In genomic region chr1:182102706-182103105, GRCm38 (mm10) we compare ENCODE assay signal across 19 mouse cellular contexts. TPM values are rescaled to one million over a fixed set of nuclear protein-coding genes. Genes with fewer than 3 reads are reported as not detected.
A peak's percentile ranks its signal among the peaks of the same experiment; 100 is the strongest.
DNase-seq lines count a peak whose midpoint lies in the region; ATAC-seq lines count a peak whose summit lies in the region.
"Had no signal": no experiment of that assay in that cellular context is flagged by ENCODE, and none has a peak within 500 bp of the region (broad histone marks: within the 10 kb centered on the region; RNA-seq: fewer than 3 reads in every experiment).

No protein-coding gene starts in this region.

- H3K9me3 ChIP-seq in forebrain, embryonic 10.5 days = no peaks in the 10 kb centered on the region
- H3K9me3 ChIP-seq in forebrain, embryonic 11.5 days (ENCODE audit: control insufficient read depth, low read length) = no peaks in the 10 kb centered on the region
- H3K9me3 ChIP-seq in lung, embryonic 16.5 days (ENCODE audit: control insufficient read depth, low read length) = no peaks in the 10 kb centered on the region
- no peaks in the 10 kb centered on the region for H3K9me3 ChIP-seq in intestine, embryonic 16.5 days (ENCODE audit: control insufficient read depth, low read length)
- H3K9me3 ChIP-seq: heart, embryonic 12.5 days; hindbrain, embryonic 12.5 days; liver, embryonic 12.5 days had no signal

- H3K36me3 ChIP-seq in forebrain, embryonic 10.5 days (replicated peaks) = no peaks in the 10 kb centered on the region
- no peaks in the 10 kb centered on the region for H3K36me3 ChIP-seq in forebrain, embryonic 11.5 days (ENCODE audit: control insufficient read depth, insufficient read depth, low read length)
- H3K36me3 ChIP-seq in lung, embryonic 16.5 days (ENCODE audit: control insufficient read depth, insufficient read depth, low read length) = no peaks in the 10 kb centered on the region
- no peaks in the 10 kb centered on the region for H3K36me3 ChIP-seq in intestine, embryonic 16.5 days (ENCODE audit: control insufficient read depth, insufficient read depth, low read length)
- H3K36me3 ChIP-seq: heart, embryonic 12.5 days; hindbrain, embryonic 12.5 days; liver, embryonic 12.5 days had no signal

- peak overlapping the region; percentile 58; the same call in 1 of the 2 replicates for H3K27ac ChIP-seq in forebrain, embryonic 10.5 days
- H3K27ac ChIP-seq in forebrain, embryonic 11.5 days (ENCODE audit: low read depth, low read length) = no peak overlapping the region
- H3K27ac ChIP-seq in lung, embryonic 16.5 days (ENCODE audit: low read length) = no peak overlapping the region
- H3K27ac ChIP-seq in brown adipose tissue, adult 24 weeks (replicated peaks; ENCODE audit: low read depth, low read length) = peak overlapping the region; percentile 89
- no peak overlapping the region for H3K27ac ChIP-seq in intestine, embryonic 16.5 days (ENCODE audit: low read length)
- H3K27ac ChIP-seq: liver, embryonic 12.5 days had no signal

- no peak for DNase-seq in forebrain, embryonic 10.5 days (ENCODE audit: extremely low spot score, low spot score)
- DNase-seq in forebrain, embryonic 11.5 days (ENCODE audit: low spot score) = no peak
- no peak for DNase-seq in lung, adult 18-20 months
- no peak for DNase-seq in layer of hippocampus, adult 8-10 months (ENCODE audit: low spot score in 2 of 2)
- DNase-seq: cerebellum, postnatal 10 days; forebrain, postnatal 0 days; gastrocnemius, postnatal 10 days; lung, postnatal 36 days; thymus, postnatal 4 days had no signal

- H3K4me2 ChIP-seq in forebrain, embryonic 11.5 days (ENCODE audit: low read depth, low read length, severe bottlenecking) = no peak overlapping the region
- no peak overlapping the region for H3K4me2 ChIP-seq in lung, embryonic 16.5 days (ENCODE audit: low read depth, low read length)
- H3K4me2 ChIP-seq in intestine, embryonic 16.5 days (ENCODE audit: low read depth, low read length) = no peak overlapping the region
- H3K4me2 ChIP-seq: heart, embryonic 12.5 days; hindbrain, embryonic 12.5 days; liver, embryonic 12.5 days; midbrain, embryonic 11.5 days had no signal

- no peak for ATAC-seq in forebrain, embryonic 11.5 days (replicated peaks; ENCODE audit: low FRiP score)
- 0 out of 2 replicates have a peak, but pooled peaks have one; percentile 20 for ATAC-seq in lung, embryonic 16.5 days (ENCODE audit: low read depth)
- ATAC-seq in megakaryocyte-erythroid progenitor cell, adult 5-6 weeks (replicated peaks; ENCODE audit: low FRiP score, low TSS enrichment, poor library complexity, severe bottlenecking) = 0 out of 2 replicates have a peak, but pooled peaks have one; percentile 28
- ATAC-seq in intestine, embryonic 16.5 days = no peak
- ATAC-seq: forebrain, postnatal 0 days; inflammation-experienced regulatory T-cells, adult 6 months; liver, embryonic 12.5 days had no signal

- no peaks in the 10 kb centered on the region for H3K27me3 ChIP-seq in forebrain, embryonic 10.5 days (ENCODE audit: poor library complexity, severe bottlenecking)
- H3K27me3 ChIP-seq in forebrain, embryonic 11.5 days (ENCODE audit: control insufficient read depth, insufficient read depth, low read length) = no peaks in the 10 kb centered on the region
- no peaks in the 10 kb centered on the region for H3K27me3 ChIP-seq in lung, embryonic 16.5 days (ENCODE audit: control insufficient read depth, insufficient read depth, low read depth, low read length)
- H3K27me3 ChIP-seq in intestine, embryonic 16.5 days (replicated peaks; ENCODE audit: control insufficient read depth, insufficient read depth, low read length) = no peaks in the 10 kb centered on the region
- H3K27me3 ChIP-seq: heart, embryonic 12.5 days; hindbrain, embryonic 12.5 days; liver, embryonic 12.5 days had no signal

- H3K4me1 ChIP-seq in forebrain, embryonic 10.5 days = peaks cover 41% of the 10 kb centered on the region
- no peaks in the 10 kb centered on the region for H3K4me1 ChIP-seq in forebrain, embryonic 11.5 days (replicated peaks; ENCODE audit: control insufficient read depth, insufficient read depth, low read length)
- H3K4me1 ChIP-seq in lung, embryonic 16.5 days (replicated peaks; ENCODE audit: control insufficient read depth, insufficient read depth, low read length) = peaks cover 12% of the 10 kb centered on the region
- peaks cover 22% of the 10 kb centered on the region for H3K4me1 ChIP-seq in brown adipose tissue, adult 24 weeks (ENCODE audit: control insufficient read depth, insufficient read depth, insufficient read length, low read length)
- H3K4me1 ChIP-seq in intestine, embryonic 16.5 days (ENCODE audit: control insufficient read depth, insufficient read depth, low read length) = peaks cover 11% of the 10 kb centered on the region

- H3K9ac ChIP-seq in forebrain, embryonic 11.5 days (ENCODE audit: low read length) = no peak overlapping the region
- H3K9ac ChIP-seq in lung, embryonic 16.5 days (ENCODE audit: low read length) = no peak overlapping the region
- H3K9ac ChIP-seq in intestine, embryonic 16.5 days (ENCODE audit: low read depth, low read length) = no peak overlapping the region
- H3K9ac ChIP-seq: forebrain, postnatal 0 days; heart, embryonic 12.5 days; hindbrain, embryonic 12.5 days; liver, embryonic 12.5 days had no signal

- no peak overlapping the region for H3K4me3 ChIP-seq in forebrain, embryonic 10.5 days
- no peak overlapping the region for H3K4me3 ChIP-seq in forebrain, embryonic 11.5 days (ENCODE audit: low read depth, low read length)
- H3K4me3 ChIP-seq in lung, embryonic 16.5 days (ENCODE audit: low read length) = no peak overlapping the region
- H3K4me3 ChIP-seq in brown adipose tissue, adult 24 weeks (ENCODE audit: insufficient read depth, low read depth, low read length) = no peak overlapping the region
- no peak overlapping the region for H3K4me3 ChIP-seq in intestine, embryonic 16.5 days (ENCODE audit: low read length)
- H3K4me3 ChIP-seq: erythroblast, embryonic 14.5 days; heart, embryonic 12.5 days; hindbrain, embryonic 12.5 days; liver, embryonic 12.5 days had no signal

RNA-seq across cellular contexts. Expression of gene Srp9, which starts 21.8 kb away (rescaled TPM):
- polyA plus RNA-seq in forebrain, embryonic 10.5 days (2016; fragmentation: Nextera tagmentation; extraction: Ambion mirVana) = 157 and 159 TPM in 2 replicates
- polyA plus RNA-seq in forebrain, embryonic 11.5 days (2014; fragmentation: Nextera tagmentation; extraction: Ambion mirVana) = 143 and 151 TPM in 2 replicates
- polyA plus RNA-seq in lung, embryonic 16.5 days (2015; fragmentation: Nextera tagmentation; extraction: Ambion mirVana) = 133 and 141 TPM in 2 replicates
- 85.3 and 87.3 TPM in 2 replicates for polyA plus RNA-seq in brown adipose tissue, adult 24 weeks (2012; ENCODE audit: insufficient read depth, insufficient read length, missing spikeins)
- 115 and 118 TPM in 2 replicates for total RNA-seq in megakaryocyte-erythroid progenitor cell, adult 5-6 weeks (2014; fragmentation: Nextera tagmentation)
- total RNA-seq in megakaryocyte-erythroid progenitor cell, adult 5-6 weeks (2017) = 67.8 and 111 TPM in 2 replicates
- polyA plus RNA-seq in intestine, embryonic 16.5 days (2015; fragmentation: Nextera tagmentation; extraction: Ambion mirVana) = 135 and 142 TPM in 2 replicates
- total RNA-seq in layer of hippocampus, adult 8-10 months (2022) = 10 to 100 TPM; 59.2 to 68.1 (median 65.4) TPM

Comparison
In these comparisons a context has a peak if more than half of its experiments do, and no peak if none do; other contexts are left out.
1. H3K27ac ChIP-seq: peak in forebrain, embryonic 10.5 days (single experiment) and brown adipose tissue, adult 24 weeks (single experiment); none in forebrain, embryonic 11.5 days (single experiment), lung, embryonic 16.5 days (single experiment) and intestine, embryonic 16.5 days (single experiment).
2. ATAC-seq: peak in lung, embryonic 16.5 days (single experiment) and megakaryocyte-erythroid progenitor cell, adult 5-6 weeks (single experiment); none in forebrain, embryonic 11.5 days (single experiment) and intestine, embryonic 16.5 days (single experiment).